Mouse (Mus musculus) small intestine, adult 2 months (tissue): ENCODE data around the gene Asic1.

ENCODE experiments used
- CTCF ChIP-seq: fragments of 200-500 bp; IDR thresholded peaks from 2 replicates; pipeline ENCODE4 v1.5.1; 2012; ENCODE audit warnings: low read depth, mild to moderate bottlenecking, control low read depth, inconsistent platforms, low read length, moderate library complexity, mixed read lengths; ENCODE audit not compliant: insufficient replicate concordance, insufficient read length; ENCODE audit errors: extremely low read depth
- POLR2A ChIP-seq: fragments of 200-500 bp; IDR thresholded peaks from 2 replicates; pipeline ENCODE4 v1.6.1; 2012; ENCODE audit warnings: low read depth, mild to moderate bottlenecking, control low read depth, inconsistent platforms, low read length, moderate library complexity

- TF ChIP-seq CTCF (no peak), POLR2A (no peak)
These were observed 28.4 kb downstream of the Asic1 start for GRCm38 (mm10) chr15:99698533-99699085.
